Mouse (Mus musculus) heart, embryonic 14.5 days (tissue): ENCODE measurements at regions not wholly inside any gene's neighbourhood (a gene's known extent, or its start where the extent isn't known, plus 50 kb on each side); places are given as distances from the start of the nearest gene placed in this dataset.

ENCODE experiments used
- ATAC-seq: fragments of 200-750 bp; cut with Nextera tagmentation; 2 replicates; pipeline ENCODE4 v1.8.0; 2017; ENCODE audit warnings: low read depth, moderate TSS enrichment; ENCODE audit not compliant: insufficient number of reproducible peaks, insufficient read depth, low FRiP score
- H3K27ac ChIP-seq, 2 experiments: fragments of 200-500 bp in 1 of 2; fragments of 300-500 bp in 1 of 2; sonication (generic) in 1 of 2; replicated peaks in 1 of 2; 2 replicates each; pipeline ENCODE4 v1.5.1; 2012 to 2014; ENCODE audit warnings: low read depth in 2 of 2, low read length in 2 of 2, control low read depth in 1 of 2, mild to moderate bottlenecking in 1 of 2, mixed read lengths in 1 of 2; ENCODE audit not compliant: control insufficient read depth in 1 of 2, insufficient read depth in 1 of 2
- H3K27me3 ChIP-seq: fragments of 300-500 bp; sonication (generic); 2 replicates; pipeline ENCODE4 v1.6.1; 2014; ENCODE audit warnings: mild to moderate bottlenecking, low read length, control low read depth; ENCODE audit not compliant: control insufficient read depth, insufficient read depth
- H3K36me3 ChIP-seq: fragments of 300-500 bp; sonication (generic); 2 replicates; pipeline ENCODE4 v1.6.1; 2014; ENCODE audit warnings: mild to moderate bottlenecking, control low read depth, low read length, mixed read lengths; ENCODE audit not compliant: control insufficient read depth, insufficient read depth
- H3K4me1 ChIP-seq, 2 experiments: fragments of 200-500 bp in 1 of 2; fragments of 300-500 bp in 1 of 2; sonication (generic) in 1 of 2; 2 replicates each; pipeline ENCODE4 v1.6.1; 2012 to 2014; ENCODE audit warnings: low read length in 2 of 2, control low read depth in 1 of 2, mixed read lengths in 1 of 2; ENCODE audit not compliant: control insufficient read depth in 2 of 2, insufficient read depth in 2 of 2
- H3K4me2 ChIP-seq: fragments of 300-500 bp; sonication (generic); 2 replicates; pipeline ENCODE4 v1.6.1; 2014; ENCODE audit warnings: mild to moderate bottlenecking, low read length
- H3K4me3 ChIP-seq, 2 experiments: fragments of 200-500 bp in 1 of 2; fragments of 300-500 bp in 1 of 2; sonication (generic) in 1 of 2; 2 replicates each; pipeline ENCODE4 v1.5.1; 2012 to 2014; ENCODE audit warnings: low read length in 2 of 2, mild to moderate bottlenecking in 2 of 2, control low read depth in 1 of 2, low read depth in 1 of 2, moderate library complexity in 1 of 2; ENCODE audit not compliant: control insufficient read depth in 1 of 2, insufficient read depth in 1 of 2
- H3K9ac ChIP-seq: fragments of 300-500 bp; sonication (generic); 2 replicates; pipeline ENCODE4 v1.6.1; 2014; ENCODE audit warnings: mild to moderate bottlenecking, low read length
- H3K9me3 ChIP-seq: fragments of 300-500 bp; sonication (generic); 2 replicates; pipeline ENCODE4 v1.6.1; 2016; ENCODE audit warnings: low read length, control low read depth; ENCODE audit not compliant: control insufficient read depth
- WGBS: fragments of 180-500 bp; shearing (Covaris S2); extraction: QIAGEN DNeasy Blood & Tissue Kit; methylation state at CpG from one replicate; pipeline ENCODE4 v1.1.7; 2014; 5-methylcytosine and 5-hydroxymethylcytosine counted together

DNA sequence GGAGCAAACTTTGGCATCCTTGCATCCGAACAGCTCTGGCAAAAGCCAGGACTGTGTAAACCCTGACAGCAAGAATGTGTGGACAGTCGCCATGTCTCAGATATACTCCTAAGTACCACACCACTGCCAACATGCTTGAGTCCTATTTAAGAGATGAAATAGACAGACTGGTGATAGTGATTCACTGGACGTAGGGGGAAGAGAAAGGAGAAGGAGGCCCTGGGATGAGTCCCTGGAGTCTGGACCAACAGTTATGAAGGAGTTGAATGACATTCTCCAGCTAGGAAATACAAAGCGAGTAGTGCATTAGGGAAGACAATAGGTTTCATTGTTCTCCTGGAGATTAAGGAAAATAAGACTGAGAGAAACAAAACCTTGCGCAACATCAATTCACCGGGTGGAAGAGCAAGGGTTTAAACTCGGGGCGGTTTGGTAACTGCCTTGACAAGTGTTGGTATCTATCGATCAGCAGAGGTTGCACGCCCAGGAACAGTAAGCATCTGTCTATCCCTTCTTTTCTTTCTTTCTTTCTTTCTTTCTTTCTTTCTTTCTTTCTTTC is 54.3 kb upstream of the Nrbf2 start:
- 0 out of 2 replicates have a peak, but pooled peaks cover 3% of the 10 kb centered on the region for H3K9me3 ChIP-seq
- WGBS = 47% methylated on average over 10 of the region's 10 CpGs
- ATAC-seq = no peak
- H3K4me3 ChIP-seq = no peak overlapping the region
- no peaks in the 10 kb centered on the region for H3K27me3 ChIP-seq
- no peaks in the 10 kb centered on the region for H3K36me3 ChIP-seq
- no peak overlapping the region for H3K4me2 ChIP-seq
- no peak overlapping the region for H3K9ac ChIP-seq
- H3K27ac ChIP-seq = no peak overlapping the region
- no peaks in the 10 kb centered on the region for H3K4me1 ChIP-seq

- Histone ChIP-seq H3K27ac (no peak overlapping the region), H3K4me1 (no peaks in the 10 kb centered on the region), H3K9ac (no peak overlapping the region), H3K4me2 (no peak overlapping the region), H3K27me3 (no peaks in the 10 kb centered on the region), H3K4me3 (no peak overlapping the region), H3K36me3 (no peaks in the 10 kb centered on the region), H3K9me3 (0 out of 2 replicates have a peak, but pooled peaks cover 3% of the 10 kb centered on the region)
- 79% methylated on average over 4 of the region's 4 CpGs for WGBS
- no peak for ATAC-seq
These were observed 59.6 kb upstream of the Nrbf2 start for GRCm38 (mm10) chr10:67344722-67345121.

GRCm38 (mm10) chr10:67350956-67351355 is 65.9 kb upstream of the Nrbf2 start:
- ATAC-seq = no peak
- no peaks in the 10 kb centered on the region for H3K36me3 ChIP-seq
- no peak overlapping the region for H3K4me3 ChIP-seq
- H3K4me2 ChIP-seq = no peak overlapping the region
- no peak overlapping the region for H3K27ac ChIP-seq
- H3K27me3 ChIP-seq = no peaks in the 10 kb centered on the region
- H3K9ac ChIP-seq = no peak overlapping the region
- no peaks in the 10 kb centered on the region for H3K4me1 ChIP-seq
- 25% methylated on average over 2 of the region's 2 CpGs for WGBS
- no peaks in the 10 kb centered on the region for H3K9me3 ChIP-seq

DNA sequence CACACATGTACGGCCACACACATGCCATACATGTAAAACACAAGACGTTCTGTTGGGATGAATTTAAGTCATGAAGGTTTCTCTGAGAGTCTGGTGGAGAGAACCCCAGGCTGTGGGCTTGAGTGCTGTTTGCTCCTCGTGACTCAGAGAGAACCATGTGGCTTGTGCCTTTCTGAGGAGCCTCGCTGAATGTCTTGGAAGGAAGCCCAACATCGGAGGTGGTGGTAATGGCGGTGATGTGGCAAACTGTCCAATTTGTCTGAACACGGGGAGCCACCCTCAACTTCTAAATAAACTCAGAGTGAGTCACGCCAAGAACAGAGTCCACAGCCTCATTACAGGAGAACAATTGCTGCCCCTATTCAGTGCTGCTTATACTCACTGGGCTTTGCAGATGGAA is 75.7 kb upstream of the Nrbf2 start:
- Histone ChIP-seq H3K4me3 (no peak overlapping the region), H3K9ac (no peak overlapping the region), H3K4me1 (no peaks in the 10 kb centered on the region), H3K27ac (no peak overlapping the region), H3K27me3 (no peaks in the 10 kb centered on the region), H3K9me3 (no peaks in the 10 kb centered on the region; the same call in 1 of the 2 replicates), H3K4me2 (no peak overlapping the region), H3K36me3 (no peaks in the 10 kb centered on the region)
- ATAC-seq = no peak
- 75% methylated on average over 8 of the region's 8 CpGs for WGBS

- H3K4me1 ChIP-seq = no peaks in the 10 kb centered on the region
- no peaks in the 10 kb centered on the region for H3K27me3 ChIP-seq
- no peaks in the 10 kb centered on the region; the same call in 1 of the 2 replicates for H3K9me3 ChIP-seq
- no peak overlapping the region for H3K4me3 ChIP-seq
- H3K36me3 ChIP-seq = no peaks in the 10 kb centered on the region
- H3K9ac ChIP-seq = no peak overlapping the region
- no peak overlapping the region for H3K4me2 ChIP-seq
- H3K27ac ChIP-seq = no peak overlapping the region
- 92% methylated on average over 4 of the region's 4 CpGs for WGBS
- no peak for ATAC-seq
These were observed 76.2 kb upstream of the Nrbf2 start for GRCm38 (mm10) chr10:67361281-67361680.

GRCm38 (mm10) chr10:67364595-67364994 is 79.5 kb upstream of the Nrbf2 start:
- H3K27me3 ChIP-seq = no peaks in the 10 kb centered on the region
- H3K4me2 ChIP-seq = no peak overlapping the region
- no peaks in the 10 kb centered on the region for H3K4me1 ChIP-seq
- WGBS = 77% methylated on average over 3 of the region's 3 CpGs
- H3K9me3 ChIP-seq = no peaks in the 10 kb centered on the region
- no peaks in the 10 kb centered on the region for H3K36me3 ChIP-seq
- no peak overlapping the region for H3K4me3 ChIP-seq
- no peak overlapping the region for H3K27ac ChIP-seq
- H3K9ac ChIP-seq = no peak overlapping the region
- no peak for ATAC-seq

DNA sequence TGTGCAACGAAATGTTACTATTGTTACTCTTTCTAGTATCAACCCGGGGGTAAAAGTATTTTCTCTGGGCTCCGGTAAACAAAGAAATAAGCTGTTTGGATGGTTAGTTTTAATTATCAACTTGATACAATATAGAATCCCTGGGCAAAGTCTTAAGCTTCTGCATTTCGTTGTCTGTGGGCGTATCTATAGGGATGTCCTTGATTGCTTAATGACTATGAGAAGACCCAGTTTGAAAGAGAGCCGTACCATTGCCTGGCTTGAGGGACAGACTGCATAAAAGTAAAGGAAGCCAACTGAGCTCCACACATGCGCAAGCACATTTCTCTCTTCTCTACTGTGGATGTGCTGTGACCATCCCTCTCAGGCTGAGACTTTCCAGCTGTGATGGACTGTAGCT is 80.1 kb upstream of the Nrbf2 start:
- Histone ChIP-seq H3K9ac (no peak overlapping the region), H3K27ac (no peak overlapping the region), H3K9me3 (no peaks in the 10 kb centered on the region), H3K4me2 (no peak overlapping the region), H3K4me1 (no peaks in the 10 kb centered on the region), H3K4me3 (no peak overlapping the region), H3K27me3 (no peaks in the 10 kb centered on the region), H3K36me3 (no peaks in the 10 kb centered on the region)
- ATAC-seq = no peak
- 87% methylated on average over 7 of the region's 7 CpGs for WGBS

GRCm38 (mm10) chr10:67372569-67373161 is 87.6 kb upstream of the Nrbf2 start:
- no peaks in the 10 kb centered on the region for H3K27me3 ChIP-seq
- H3K4me1 ChIP-seq = peaks cover 0 to 3% of the 10 kb centered on the region in 2 experiments; a peak in 3 of 4 replicates
- no peak overlapping the region for H3K4me3 ChIP-seq
- H3K27ac ChIP-seq = no peak overlapping the region
- WGBS = 28% methylated on average over 13 of the region's 13 CpGs
- no peaks in the 10 kb centered on the region for H3K36me3 ChIP-seq
- ATAC-seq = no peak
- no peak overlapping the region for H3K4me2 ChIP-seq
- no peaks in the 10 kb centered on the region for H3K9me3 ChIP-seq
- no peak overlapping the region for H3K9ac ChIP-seq
